Mouse (Mus musculus) liver, embryonic 14.5 days (tissue): ENCODE measurements around the gene Gng2.

Experiments
- CTCF ChIP-seq: IDR thresholded peaks from 2 replicates; pipeline ENCODE4 v1.5.1; 2016; ENCODE audit warnings: antibody characterized with exemption, low read depth, control low read depth
- EP300 ChIP-seq: IDR thresholded peaks from 2 replicates; pipeline ENCODE4 v1.6.1; 2016; ENCODE audit warnings: antibody characterized with exemption, low read depth

- TF ChIP-seq CTCF (no peak), EP300 (no peak)
Measured at GRCm38 (mm10) chr14:19995943-19996342, 18.5 kb upstream of the Gng2 start.
